Mouse (Mus musculus) lung, postnatal 14 days (tissue): ENCODE results near the gene Prss33.
A peak's percentile ranks its signal among the peaks of the same experiment; 100 is the strongest.

Experiments
- DNase-seq: peaks from one replicate; pipeline ENCODE4 v3.0.0; 2021

Prss33 gene

DNA sequence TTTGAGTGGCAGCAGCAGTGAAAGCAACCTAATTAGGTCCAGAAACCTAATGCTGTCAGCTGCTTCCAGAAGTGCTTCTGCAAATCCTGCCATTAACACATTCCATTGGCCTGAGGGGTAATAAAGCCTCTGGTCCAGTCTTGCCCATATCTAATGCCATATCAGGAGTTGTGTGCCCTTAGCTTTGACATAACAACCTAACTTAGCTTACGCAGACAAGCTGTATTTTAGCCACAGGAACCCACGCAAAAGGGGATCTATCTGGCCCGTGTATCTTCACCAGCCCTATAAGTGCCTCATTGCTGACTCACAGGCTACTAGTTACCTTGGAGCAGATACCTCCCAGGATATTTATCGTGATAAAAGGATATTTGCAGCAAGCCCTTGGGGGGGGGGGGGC is 10.3 kb downstream of the Prss33 start:
- DNase-seq, result no peak

DNA sequence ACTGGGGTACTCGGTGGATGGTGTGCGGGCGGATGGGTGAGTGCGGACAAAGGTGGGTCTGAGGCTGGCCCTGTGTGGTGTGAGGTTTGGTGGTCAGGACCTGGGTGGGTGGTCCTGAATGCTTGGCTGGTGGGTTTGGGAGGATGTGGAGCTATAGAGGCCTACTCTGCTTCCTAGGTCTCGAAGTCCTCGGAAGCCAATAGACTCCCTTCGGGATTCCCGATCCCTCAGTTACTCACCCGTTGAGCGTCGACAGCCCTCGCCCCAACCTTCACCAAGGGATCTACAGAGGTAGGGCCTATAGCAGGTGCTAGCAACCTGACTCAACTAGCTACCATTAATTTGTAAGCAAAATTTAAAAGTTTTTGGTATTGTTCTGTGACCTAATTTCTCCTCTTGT is 12.2 kb downstream of the Prss33 start:
- no peak for DNase-seq

GRCm38 (mm10) chr17:23823018-23823417 is 12.8 kb downstream of the Prss33 start:
- DNase-seq, result no peak

DNA sequence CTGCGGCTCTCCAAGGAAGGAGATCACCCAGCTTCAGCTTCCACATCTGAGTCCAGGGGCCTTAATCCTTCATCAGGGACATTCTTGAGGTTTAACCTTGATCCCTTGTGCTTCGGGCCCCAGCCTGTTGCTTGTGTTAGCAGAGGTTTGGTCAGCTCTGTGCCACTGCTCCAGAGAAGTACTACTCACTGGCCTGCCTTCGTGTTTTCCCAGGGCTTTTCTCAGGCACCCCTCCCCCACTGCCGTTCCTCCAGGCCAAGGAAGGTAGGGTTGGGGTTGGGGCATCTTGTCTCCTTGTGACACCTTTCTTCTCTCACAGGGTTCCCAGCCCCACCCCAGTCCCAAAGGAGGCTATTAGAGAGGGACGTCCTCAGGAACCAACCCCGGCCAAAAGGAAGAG is 13.8 kb downstream of the Prss33 start:
- DNase-seq, result no peak

GRCm38 (mm10) chr17:23820731-23821130 is 15.1 kb downstream of the Prss33 start:
- DNase-seq, result no peak

DNA sequence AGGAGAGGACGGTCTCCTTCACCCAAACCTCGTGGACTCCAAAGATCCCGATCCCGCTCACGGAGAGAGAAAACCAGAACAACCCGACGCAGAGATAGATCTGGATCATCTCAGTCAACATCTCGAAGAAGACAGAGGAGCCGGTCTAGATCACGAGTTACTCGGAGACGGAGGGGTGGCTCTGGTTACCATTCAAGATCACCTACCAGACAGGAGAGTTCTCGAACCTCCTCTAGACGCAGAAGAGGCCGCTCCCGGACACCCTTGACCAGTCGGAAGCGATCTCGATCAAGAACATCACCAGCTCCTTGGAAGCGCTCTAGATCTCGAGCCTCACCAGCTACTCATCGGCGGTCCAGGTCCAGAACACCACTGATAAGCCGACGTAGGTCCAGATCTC is 16.6 kb downstream of the Prss33 start:
- DNase-seq, result no peak

DNA sequence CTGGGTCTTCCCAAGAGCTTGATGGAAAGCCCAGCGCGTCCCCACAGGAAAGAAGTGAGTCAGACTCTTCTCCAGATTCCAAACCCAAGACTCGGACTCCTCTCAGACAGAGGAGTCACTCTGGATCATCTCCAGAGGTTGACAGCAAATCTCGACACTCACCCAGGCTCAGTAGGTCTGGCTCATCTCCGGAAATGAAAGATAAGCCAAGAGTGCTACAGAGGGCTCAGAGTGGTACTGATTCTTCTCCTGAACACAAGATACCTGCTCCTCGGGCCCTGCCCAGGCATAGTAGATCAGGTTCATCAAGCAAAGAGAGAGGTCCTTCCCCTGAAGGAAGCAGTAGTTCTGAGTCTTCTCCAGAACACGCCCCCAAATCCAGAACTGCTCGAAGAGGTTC is 17.3 kb downstream of the Prss33 start:
- no peak for DNase-seq

DNA sequence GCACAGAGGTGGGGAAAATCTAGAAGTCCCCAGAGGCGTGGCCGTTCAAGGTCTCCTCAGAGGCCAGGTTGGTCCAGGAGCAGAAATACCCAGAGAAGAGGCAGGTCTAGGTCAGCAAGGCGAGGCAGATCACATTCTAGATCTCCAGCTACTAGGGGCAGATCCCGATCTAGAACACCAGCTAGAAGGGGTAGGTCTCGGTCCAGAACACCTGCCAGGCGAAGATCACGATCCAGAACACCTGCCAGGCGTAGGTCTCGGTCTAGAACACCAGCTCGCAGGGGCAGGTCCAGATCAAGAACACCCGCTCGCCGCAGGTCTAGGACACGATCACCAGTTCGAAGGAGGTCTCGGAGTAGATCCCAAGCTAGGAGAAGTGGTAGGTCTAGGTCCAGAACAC is 20.2 kb downstream of the Prss33 start:
- no peak for DNase-seq

DNA sequence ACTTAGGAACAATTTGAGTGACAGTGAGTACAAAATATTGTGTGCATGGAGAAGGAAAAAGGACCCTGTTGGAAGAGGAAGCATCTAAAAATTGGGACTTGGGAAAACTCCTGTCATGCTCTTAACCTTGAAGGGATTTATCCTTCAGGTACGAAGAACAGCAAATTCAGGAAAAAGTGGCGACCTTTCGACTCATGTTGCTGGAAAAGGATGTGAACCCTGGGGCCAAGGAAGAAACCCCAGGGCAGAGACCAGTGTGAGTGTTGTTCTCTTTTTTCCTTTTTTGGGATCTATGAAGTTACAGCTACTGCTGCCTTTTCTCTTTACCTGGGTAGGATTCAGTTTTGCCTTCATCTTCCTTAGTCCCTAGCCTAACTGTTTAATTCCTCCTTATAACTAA is 27.9 kb downstream of the Prss33 start:
- no peak for DNase-seq

DNA sequence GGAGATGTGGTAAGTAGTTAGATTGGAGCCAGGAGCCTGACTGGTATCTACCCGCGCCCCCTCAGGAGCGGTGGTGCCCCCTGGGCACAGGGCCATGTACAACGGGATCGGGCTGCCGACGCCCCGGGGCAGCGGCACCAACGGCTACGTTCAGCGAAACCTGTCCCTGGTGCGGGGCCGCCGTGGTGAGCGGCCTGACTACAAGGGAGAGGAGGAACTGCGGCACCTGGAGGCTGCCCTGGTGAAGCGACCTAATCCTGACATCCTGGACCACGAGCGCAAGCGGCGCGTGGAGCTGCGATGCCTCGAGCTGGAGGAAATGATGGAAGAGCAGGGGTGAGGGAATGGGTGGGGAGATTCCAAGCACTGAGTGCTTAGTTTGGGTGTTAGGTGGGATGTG is 29.0 kb downstream of the Prss33 start:
- DNase-seq, result peak; percentile 32

DNA sequence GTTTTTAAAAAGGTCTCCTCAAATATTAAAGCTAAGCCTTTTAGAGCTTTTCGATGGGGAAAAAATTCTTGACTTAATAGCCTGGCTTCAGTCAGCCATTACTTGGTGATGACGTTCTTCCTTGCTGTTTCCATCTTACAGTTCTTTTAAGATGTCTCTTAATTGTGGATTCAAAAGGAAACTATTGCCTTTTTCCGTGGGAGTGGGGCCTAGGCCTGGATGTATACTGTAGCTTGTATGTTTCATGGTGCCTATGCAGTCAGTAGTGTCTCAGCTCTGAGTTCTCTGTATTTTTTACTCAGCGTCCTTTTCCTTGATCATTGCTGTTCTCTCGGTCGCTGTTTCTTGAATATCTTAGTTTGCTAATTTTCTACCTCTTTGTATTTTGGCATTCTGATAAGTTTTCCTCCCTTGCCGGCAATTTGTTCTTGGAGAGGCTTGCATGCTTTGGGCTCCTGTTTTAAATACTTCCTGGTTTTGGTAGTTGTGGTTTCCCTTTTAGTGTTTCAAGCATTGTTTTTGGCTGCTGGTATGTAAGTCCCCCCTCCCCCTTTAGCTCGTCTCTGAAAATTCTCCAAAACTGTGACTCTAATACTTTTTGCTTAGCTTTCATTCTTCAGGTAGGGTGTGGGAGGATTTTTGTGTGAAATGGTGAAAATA is 31.3 kb downstream of the Prss33 start:
- no peak for DNase-seq

DNA sequence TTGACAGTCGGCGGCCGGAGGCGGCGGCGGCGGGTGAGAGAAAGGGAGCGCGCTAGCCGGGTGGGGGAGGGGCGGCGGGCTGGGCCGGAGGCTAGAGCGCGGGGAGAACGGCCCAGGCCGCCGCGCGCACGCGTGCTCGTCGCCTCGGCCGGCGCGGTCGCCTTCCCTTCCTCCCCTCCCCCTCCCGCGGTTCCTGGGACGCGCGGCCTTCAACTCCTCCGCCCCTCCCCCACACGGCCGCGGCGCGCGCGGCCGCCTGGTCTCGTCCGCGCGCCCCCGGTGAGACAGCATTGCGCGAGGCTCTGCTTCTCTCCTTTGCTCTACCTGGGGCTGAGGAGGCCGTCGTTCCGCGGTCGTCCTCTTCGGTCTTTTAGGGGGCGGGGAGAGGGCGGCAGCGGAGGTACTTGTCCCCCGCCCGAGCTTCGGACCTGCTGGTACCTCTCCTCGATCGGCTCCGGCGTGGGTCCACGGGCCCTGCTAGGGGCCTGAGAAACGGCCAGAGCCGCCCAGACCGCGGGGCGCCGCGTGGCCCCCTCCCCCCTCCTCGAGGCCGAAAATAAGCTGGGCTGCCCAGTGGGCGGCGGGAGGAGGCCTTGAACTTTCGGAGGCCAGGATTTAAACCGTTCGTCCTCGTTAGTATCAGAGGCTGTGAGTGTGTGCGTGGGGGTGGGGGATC is 32.4 kb downstream of the Prss33 start:
- DNase-seq, result peak; percentile 83

- peak; percentile 96 for DNase-seq
These were observed 33.0 kb downstream of the Prss33 start for GRCm38 (mm10) chr17:23802746-23803365.

DNA sequence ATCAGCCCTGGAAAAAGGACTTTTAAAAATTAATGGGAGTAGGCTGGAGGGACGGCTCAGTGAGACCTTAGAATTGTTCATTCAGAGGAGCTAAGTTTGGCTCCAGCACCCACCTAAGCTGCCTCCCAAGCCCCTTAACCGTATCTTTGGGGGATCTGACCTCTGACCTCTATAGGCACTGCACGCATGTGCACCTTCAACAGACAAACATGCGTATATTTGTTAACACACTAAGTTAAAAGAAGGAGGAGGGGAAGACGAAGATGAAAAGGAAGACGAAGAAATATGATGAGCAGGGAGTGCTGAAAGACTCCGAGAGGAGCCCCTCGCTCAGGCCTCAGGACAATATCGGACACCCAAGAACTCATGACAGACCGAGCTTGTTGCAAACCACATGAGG is 34.2 kb downstream of the Prss33 start:
- no peak for DNase-seq

GRCm38 (mm10) chr17:23797316-23797715 is 38.5 kb downstream of the Prss33 start:
- no peak for DNase-seq

DNA sequence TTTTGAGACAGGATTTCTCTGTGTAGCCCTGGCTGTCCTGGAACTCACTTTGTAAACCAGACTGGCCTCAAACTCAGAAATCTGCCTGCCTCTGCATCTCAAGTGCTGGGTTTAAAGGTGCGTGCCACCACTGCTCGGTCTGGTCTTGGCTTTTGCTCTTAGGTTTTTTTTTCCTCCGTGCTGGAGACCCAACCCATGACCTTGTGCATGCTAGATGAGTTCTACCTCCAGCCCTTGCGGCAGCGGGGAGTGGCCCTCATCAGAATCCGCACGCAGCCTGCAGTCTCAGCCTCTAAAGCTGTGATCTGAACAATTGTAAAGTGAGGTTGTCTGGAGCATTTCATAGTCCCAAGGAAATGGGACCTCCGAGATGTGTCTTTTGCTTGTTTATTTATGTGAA is 40.5 kb downstream of the Prss33 start:
- no peak for DNase-seq

DNA sequence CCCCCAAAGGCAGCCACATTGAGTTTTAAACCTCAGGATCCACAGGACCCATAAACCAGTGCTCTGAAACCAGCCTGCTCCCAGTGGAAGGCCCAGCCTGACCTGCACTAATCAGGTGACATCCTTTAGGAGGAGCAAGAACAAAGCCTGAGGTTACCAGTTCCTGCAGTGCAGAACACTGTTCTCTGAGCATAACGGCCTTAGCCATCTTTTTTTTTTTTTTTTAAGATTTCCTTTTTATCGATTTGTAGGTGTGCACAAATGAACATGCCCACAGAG is 44.8 kb downstream of the Prss33 start:
- no peak for DNase-seq

- DNase-seq, result peak; percentile 66
These were observed 45.4 kb downstream of the Prss33 start, which contains the start of gene Srrm2 for GRCm38 (mm10) chr17:23790269-23791078. TSS of gene Srrm2 (plus strand) at chr17:23790532.

DNA sequence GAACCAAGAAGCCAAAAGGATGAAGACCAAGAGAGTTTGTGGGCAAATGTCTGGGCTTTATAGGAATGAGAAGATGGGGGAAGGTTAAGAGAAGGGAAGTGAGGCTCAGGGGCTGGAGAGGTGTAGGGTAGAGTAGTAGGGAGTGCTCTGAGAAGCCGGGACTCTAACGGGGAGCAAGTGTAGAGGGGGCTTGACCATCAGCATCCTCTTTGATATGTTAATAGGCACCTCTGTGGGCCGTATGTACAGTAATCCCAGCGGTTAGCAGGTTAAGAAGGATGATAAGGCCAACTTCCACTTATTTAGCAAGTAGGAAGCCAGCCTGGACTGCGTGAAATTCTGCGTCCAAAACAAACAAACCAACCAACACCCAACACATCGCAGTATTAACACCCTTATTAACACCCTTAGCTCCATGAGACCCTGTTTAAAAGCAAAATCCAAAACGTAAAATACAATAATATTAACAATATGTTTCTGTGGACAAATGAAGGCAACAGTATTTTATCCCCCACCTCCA is 46.0 kb downstream of the Prss33 start:
- no peak for DNase-seq

GRCm38 (mm10) chr17:23788973-23789372 is 46.9 kb downstream of the Prss33 start:
- no peak for DNase-seq

GRCm38 (mm10) chr17:23786510-23786931 is 49.3 kb downstream of the Prss33 start:
- no peak for DNase-seq

DNA sequence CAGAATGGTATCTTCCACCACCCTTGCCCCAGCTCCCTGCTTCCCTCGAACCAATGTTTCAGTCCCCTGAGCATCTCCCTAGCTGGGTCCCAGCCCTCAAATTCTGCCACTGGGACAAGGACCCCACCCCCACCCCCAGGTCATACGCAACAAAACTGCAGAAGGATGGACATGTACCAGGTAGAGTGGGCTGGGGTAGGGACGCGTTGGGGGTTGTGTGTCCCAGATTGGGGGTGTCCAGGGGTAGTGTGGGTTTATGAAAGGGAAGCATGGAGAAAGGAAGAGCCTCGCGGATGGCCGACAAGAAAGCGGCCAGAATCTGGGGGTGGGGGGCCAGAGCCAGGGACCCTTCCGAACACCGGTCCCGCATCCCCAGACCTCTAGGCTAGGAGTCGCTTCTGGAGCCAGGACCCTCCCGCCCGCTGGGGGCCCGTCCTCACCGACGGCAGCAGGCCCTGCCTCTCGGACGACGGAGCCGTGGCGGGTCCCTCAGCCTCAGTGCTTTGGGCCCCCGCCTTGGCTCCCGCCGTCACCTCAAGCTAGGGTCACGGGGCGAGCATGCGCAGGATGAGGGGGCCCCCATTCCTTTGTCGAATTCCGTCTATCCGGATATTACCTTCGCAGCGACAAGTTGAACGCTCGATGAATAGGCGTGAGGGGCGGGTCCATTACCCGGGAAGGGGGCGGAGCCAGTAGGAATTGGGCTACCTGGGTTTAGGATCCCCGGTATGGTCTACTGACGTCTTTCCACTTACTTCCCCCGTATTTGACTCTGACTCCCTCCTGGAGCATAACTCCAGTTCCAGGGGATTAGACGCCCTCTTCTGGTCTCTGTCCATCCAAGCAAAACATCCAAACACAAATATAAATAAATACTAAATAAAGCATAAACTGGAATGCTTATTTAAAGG is 50.0 kb downstream of the Prss33 start, which contains the start of gene Flywch2:
TSS of gene Flywch2 (minus strand) at position 521 of the 911 bp plus-strand sequence.
- DNase-seq, result peak; percentile 74
